Comparison of ENCODE assay signal across 25 mouse cellular contexts in the genomic region with DNA sequence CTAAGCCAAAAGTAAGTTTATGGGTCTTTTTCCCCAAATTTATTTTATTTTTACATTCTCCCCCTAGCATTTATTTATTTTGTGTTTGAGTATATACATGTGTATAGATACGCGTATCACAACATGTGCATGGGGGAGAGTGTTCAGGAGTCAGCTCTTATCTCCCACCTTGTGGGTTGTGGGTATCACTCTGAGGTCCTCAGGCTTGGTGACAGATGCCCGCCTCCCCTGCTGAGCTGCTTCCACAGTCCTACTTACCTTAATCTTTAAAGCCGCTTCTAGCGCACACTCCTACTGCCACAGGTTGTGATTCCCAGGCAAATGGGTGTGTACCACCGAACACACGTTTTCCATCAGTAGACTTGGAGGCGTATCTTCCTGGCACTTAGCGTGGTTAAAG. TPM values are rescaled to one million over a fixed set of nuclear protein-coding genes. Genes with fewer than 3 reads are reported as not detected.
DNase-seq lines count a peak whose midpoint lies in the region; ATAC-seq and TF ChIP-seq lines count a peak whose summit lies in the region.
"Had no signal": no experiment of that assay in that cellular context is flagged by ENCODE, and none has a peak within 500 bp of the region (broad histone marks: within the 10 kb centered on the region; RNA-seq: fewer than 3 reads in every experiment).

No protein-coding gene starts in this region.

- peak; percentile 18; the same call in 1 of the 2 replicates for ATAC-seq in common myeloid progenitor, adult 5-6 weeks (replicated peaks; ENCODE audit: low read depth, poor library complexity, severe bottlenecking)
- ATAC-seq in megakaryocyte-erythroid progenitor cell, adult 5-6 weeks (replicated peaks; ENCODE audit: low FRiP score, low TSS enrichment, poor library complexity, severe bottlenecking) = peak; percentile 95
- ATAC-seq in frontal cortex, adult (ENCODE audit: low TSS enrichment) = no peak
- ATAC-seq: activated CD4-positive, CD25-positive, alpha-beta regulatory T cell, adult 4 months; forebrain, embryonic 14.5 days; forebrain, embryonic 16.5 days; Patski had no signal

- no peak overlapping the region for H3K4me3 ChIP-seq in layer of hippocampus, adult 2 months
- H3K4me3 ChIP-seq: embryonic facial prominence, embryonic 13.5 days; embryonic facial prominence, embryonic 15.5 days; erythroblast, embryonic 14.5 days; forebrain, embryonic 10.5 days; forebrain, embryonic 12.5 days had no signal

- H3K27ac ChIP-seq in layer of hippocampus, adult 2 months = no peak overlapping the region
- H3K27ac ChIP-seq: embryonic facial prominence, embryonic 13.5 days; embryonic facial prominence, embryonic 15.5 days; forebrain, embryonic 10.5 days; forebrain, embryonic 12.5 days had no signal

- TF ChIP-seq CTCF in layer of hippocampus, adult 2 months (conservative IDR thresholded peaks at IDR 0.05) = no peak

- DNase-seq in retina, adult 2 months (ENCODE audit: low read depth, low spot score) = peak; percentile 30
- no peak for DNase-seq in retina, embryonic 14.5 days (ENCODE audit: low spot score)
- DNase-seq in retina, postnatal 7 days (ENCODE audit: low read depth, low spot score) = peak; percentile 11
- DNase-seq in adipocyte (ENCODE audit: low spot score) = no peak
- DNase-seq in layer of hippocampus, adult 2 months (ENCODE audit: low spot score in 2 of 2) = no peak
- DNase-seq: adrenal gland, adult 2 months; adrenal gland, postnatal 14 days; adrenal gland, postnatal 36 days; cerebellum, adult 11-12 months; cerebellum, adult 2 months; cerebellum, adult 9-10 months; cerebellum, postnatal 25 days; embryo, embryonic 11 days had no signal

RNA-seq across cellular contexts. Expression of gene Ttc30b, which starts 36.5 kb away (rescaled TPM):
- 3.2 and 5.1 TPM in 2 replicates for total RNA-seq in common myeloid progenitor, adult 5-6 weeks (2017)
- 0.15 and 0.54 TPM in 2 replicates for total RNA-seq in megakaryocyte-erythroid progenitor cell, adult 5-6 weeks (2014; fragmentation: Nextera tagmentation)
- 0.66 and 1.8 TPM in 2 replicates for total RNA-seq in megakaryocyte-erythroid progenitor cell, adult 5-6 weeks (2017)
- total RNA-seq in layer of hippocampus, adult 2 months (2021) = 10 to 100 TPM; 13.6 to 15.7 TPM

Comparison
In these comparisons a context has a peak if more than half of its experiments do, and no peak if none do; other contexts are left out.
1. DNase-seq: peak in retina, adult 2 months (single experiment) and retina, postnatal 7 days (single experiment); none in retina, embryonic 14.5 days (single experiment), adipocyte (single experiment) and layer of hippocampus, adult 2 months (0 of 2).